Mouse (Mus musculus) lung, postnatal 0 days (tissue): ENCODE results near the gene Wfdc1. TPM values are rescaled to one million over a fixed set of nuclear protein-coding genes. Genes with fewer than 3 reads are reported as not detected.

Experiments
- ATAC-seq: fragments of 200-750 bp; cut with Nextera tagmentation; 2 replicates; pipeline ENCODE4 v1.8.0; 2017; ENCODE audit warnings: moderate library complexity
- DNase-seq: peaks from one replicate; pipeline ENCODE4 v3.0.0-alpha.2; 2016; ENCODE audit warnings: low spot score
- H3K27ac ChIP-seq: fragments of 300-500 bp; sonication (generic); 2 replicates; pipeline ENCODE4 v1.5.1; 2014; ENCODE audit warnings: antibody characterized with exemption, mild to moderate bottlenecking, low read length, mixed read lengths
- H3K27me3 ChIP-seq: fragments of 300-500 bp; sonication (generic); replicated peaks from 2 replicates; pipeline ENCODE4 v1.6.1; 2014; ENCODE audit warnings: low read length, mixed read lengths; ENCODE audit not compliant: insufficient read depth
- H3K36me3 ChIP-seq: fragments of 300-500 bp; sonication (generic); 2 replicates; pipeline ENCODE4 v1.6.1; 2014; ENCODE audit warnings: low read length, mixed read lengths; ENCODE audit not compliant: insufficient read depth
- H3K4me1 ChIP-seq: fragments of 300-500 bp; sonication (generic); 2 replicates; pipeline ENCODE4 v1.6.1; 2014; ENCODE audit warnings: antibody characterized with exemption, low read depth, low read length, mixed read lengths; ENCODE audit not compliant: insufficient read depth
- H3K4me2 ChIP-seq: fragments of 300-500 bp; sonication (generic); replicated peaks from 2 replicates; pipeline ENCODE4 v1.6.1; 2014; ENCODE audit warnings: low read depth, mild to moderate bottlenecking, low read length, moderate library complexity, mixed read lengths
- H3K4me3 ChIP-seq: fragments of 300-500 bp; sonication (generic); 2 replicates; pipeline ENCODE4 v1.5.1; 2014; ENCODE audit warnings: low read depth, low read length
- H3K9ac ChIP-seq: fragments of 300-500 bp; sonication (generic); replicated peaks from 2 replicates; pipeline ENCODE4 v1.6.1; 2014; ENCODE audit warnings: low read depth, mild to moderate bottlenecking
- H3K9me3 ChIP-seq: fragments of 300-500 bp; sonication (generic); 2 replicates; pipeline ENCODE4 v1.6.1; 2016; ENCODE audit warnings: low read length, mixed read lengths
- CTCF ChIP-seq: IDR thresholded peaks from 2 replicates; pipeline ENCODE4 v1.5.1; 2016; ENCODE audit warnings: antibody characterized with exemption, mild to moderate bottlenecking
- EP300 ChIP-seq: IDR thresholded peaks from 2 replicates; pipeline ENCODE4 v1.6.1; 2016; ENCODE audit warnings: antibody characterized with exemption, mild to moderate bottlenecking, control low read depth
- WGBS: fragments of 180-500 bp; shearing (Covaris S2); extraction: QIAGEN DNeasy Blood & Tissue Kit; methylation state at CpG from one replicate; pipeline ENCODE4 v1.1.7; 2014; 5-methylcytosine and 5-hydroxymethylcytosine counted together
- polyA plus RNA-seq: library from polyadenylated mRNA; unstranded; fragments of >200 nt; fragmentation: Nextera tagmentation; extraction: Ambion mirVana; gene quantifications from 2 replicates; pipeline ENCODE4 v1.2.1, GENCODE M21; 2015

Gene Wfdc1
- polyA plus RNA-seq, 1 experiment from 2014 or later = 164 TPM

DNA sequence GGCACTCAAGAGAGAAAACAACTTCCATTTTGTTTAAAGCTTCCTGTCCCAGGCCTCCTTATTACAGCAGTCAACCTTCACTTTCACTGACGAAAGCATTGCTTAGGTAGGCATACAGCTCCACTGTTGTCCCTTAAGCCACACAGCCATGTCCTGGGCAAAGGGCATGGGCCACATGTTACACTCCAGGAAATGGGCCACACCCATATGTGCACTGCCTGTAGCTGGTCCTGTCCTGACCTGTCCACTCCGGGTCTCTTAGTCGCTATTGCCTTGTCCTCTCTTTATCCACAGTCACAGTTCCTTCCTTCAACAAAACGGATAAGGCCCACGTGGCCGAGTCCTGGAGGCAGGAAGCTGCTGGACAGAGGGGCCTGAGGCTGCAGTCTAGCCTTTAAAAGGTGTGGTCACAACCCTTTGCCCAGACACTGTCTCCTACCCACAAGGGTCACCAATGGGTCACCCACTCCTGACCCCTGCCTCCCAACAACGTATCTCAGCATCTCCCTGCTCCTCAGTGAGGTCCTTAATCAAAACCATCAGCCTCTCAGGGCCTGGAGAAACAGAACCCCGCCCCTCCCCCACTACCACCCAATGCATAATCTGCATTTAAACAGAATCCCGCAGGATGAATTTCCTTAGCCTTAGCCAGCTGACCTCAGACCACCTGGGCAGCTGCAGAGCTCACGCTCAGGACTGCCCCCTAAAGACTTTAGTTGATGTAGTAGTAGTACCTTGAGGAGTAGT is 38.4 kb upstream of the Wfdc1 start:
- Histone ChIP-seq H3K9me3 (no peaks in the 10 kb centered on the region), H3K4me1 (no peaks in the 10 kb centered on the region), H3K27me3 (no peaks in the 10 kb centered on the region), H3K27ac (no peak overlapping the region), H3K36me3 (no peaks in the 10 kb centered on the region), H3K4me2 (no peak overlapping the region), H3K4me3 (no peak overlapping the region), H3K9ac (no peak overlapping the region)
- DNase-seq (no peak), ATAC-seq (peak; percentile 69)
- TF ChIP-seq EP300 (no peak), CTCF (no peak)
- WGBS = 30% methylated on average over 10 of the region's 10 CpGs

DNA sequence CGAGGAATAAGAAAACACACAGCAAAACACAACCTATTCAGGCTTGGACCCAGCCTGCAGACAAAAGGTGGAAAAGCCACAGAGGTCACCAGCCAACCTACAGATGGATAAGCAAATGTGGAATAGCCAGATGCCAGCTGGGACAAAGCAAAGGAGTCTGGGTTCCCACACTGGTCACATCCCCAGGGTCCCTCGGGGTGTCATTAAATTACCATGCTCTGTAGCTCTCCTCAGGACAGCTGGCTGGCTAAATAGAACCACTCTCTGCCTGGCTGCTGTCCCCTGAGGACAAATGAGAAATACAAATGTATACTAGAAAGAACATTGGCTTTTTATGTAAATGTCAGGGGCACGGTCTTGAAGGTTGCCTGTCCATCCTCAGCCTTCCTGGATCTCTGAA is 35.3 kb upstream of the Wfdc1 start:
- Histone ChIP-seq H3K4me2 (no peak overlapping the region), H3K4me1 (no peaks in the 10 kb centered on the region), H3K9me3 (no peaks in the 10 kb centered on the region), H3K9ac (no peak overlapping the region), H3K27me3 (no peaks in the 10 kb centered on the region), H3K27ac (no peak overlapping the region), H3K4me3 (no peak overlapping the region), H3K36me3 (no peaks in the 10 kb centered on the region)
- DNase-seq (no peak), ATAC-seq (no peak)
- 55% methylated on average over 3 of the region's 3 CpGs for WGBS
- TF ChIP-seq CTCF (no peak), EP300 (no peak)

DNA sequence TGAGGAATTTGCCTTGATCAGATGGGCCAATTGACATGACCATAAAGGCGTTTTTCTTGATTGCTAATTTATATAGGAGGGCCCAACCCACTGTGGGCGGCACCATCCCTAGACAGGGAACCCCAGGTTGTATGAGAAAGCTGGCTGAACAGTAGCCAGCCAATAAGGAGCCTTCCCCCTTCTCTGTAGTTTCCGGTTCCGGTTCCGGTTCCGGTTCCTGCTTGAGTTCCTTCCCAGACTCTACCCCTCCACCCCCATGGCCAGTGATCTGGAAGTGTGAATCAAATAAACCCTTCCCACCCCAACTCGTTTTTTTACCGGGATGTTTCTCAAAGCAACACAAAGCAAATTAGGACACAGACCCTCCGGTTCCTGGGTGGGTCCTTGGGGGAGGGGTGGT is 33.9 kb upstream of the Wfdc1 start:
- Histone ChIP-seq H3K4me1 (no peaks in the 10 kb centered on the region), H3K9me3 (no peaks in the 10 kb centered on the region), H3K4me3 (no peak overlapping the region), H3K27ac (no peak overlapping the region), H3K9ac (no peak overlapping the region), H3K4me2 (no peak overlapping the region), H3K27me3 (no peaks in the 10 kb centered on the region), H3K36me3 (no peaks in the 10 kb centered on the region)
- no peak for TF ChIP-seq CTCF
- no peak for TF ChIP-seq EP300
- WGBS = 83% methylated on average over 9 of the region's 9 CpGs
- ATAC-seq = no peak
- DNase-seq = no peak

DNA sequence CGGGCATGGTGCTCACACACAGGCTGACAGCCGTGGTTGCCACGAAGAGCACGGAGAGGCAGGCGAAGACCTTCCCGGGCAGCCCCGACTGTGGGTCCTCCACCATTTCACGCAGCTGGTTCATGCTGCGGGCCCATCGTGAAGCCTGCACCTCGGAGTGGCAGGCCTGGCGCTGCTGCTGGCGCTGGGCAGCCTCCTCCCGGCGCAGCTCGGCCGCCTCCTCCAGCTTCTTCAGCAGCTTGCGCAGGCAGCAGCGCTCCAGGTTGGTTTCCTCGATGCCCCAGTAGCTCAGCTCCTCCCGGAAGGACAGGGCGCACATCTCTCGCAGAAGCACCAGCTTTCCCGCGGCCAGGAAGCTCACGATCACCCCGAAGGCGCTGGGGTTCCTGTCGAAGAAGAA is 33.3 kb upstream of the Wfdc1 start:
- Histone ChIP-seq H3K4me3 (no peak overlapping the region), H3K27ac (no peak overlapping the region), H3K9me3 (no peaks in the 10 kb centered on the region), H3K36me3 (no peaks in the 10 kb centered on the region), H3K27me3 (no peaks in the 10 kb centered on the region), H3K4me1 (no peaks in the 10 kb centered on the region), H3K4me2 (no peak overlapping the region), H3K9ac (no peak overlapping the region)
- TF ChIP-seq EP300 = no peak
- TF ChIP-seq CTCF = no peak
- no peak for ATAC-seq
- 50% methylated on average over 29 of the region's 29 CpGs for WGBS
- DNase-seq = no peak

DNA sequence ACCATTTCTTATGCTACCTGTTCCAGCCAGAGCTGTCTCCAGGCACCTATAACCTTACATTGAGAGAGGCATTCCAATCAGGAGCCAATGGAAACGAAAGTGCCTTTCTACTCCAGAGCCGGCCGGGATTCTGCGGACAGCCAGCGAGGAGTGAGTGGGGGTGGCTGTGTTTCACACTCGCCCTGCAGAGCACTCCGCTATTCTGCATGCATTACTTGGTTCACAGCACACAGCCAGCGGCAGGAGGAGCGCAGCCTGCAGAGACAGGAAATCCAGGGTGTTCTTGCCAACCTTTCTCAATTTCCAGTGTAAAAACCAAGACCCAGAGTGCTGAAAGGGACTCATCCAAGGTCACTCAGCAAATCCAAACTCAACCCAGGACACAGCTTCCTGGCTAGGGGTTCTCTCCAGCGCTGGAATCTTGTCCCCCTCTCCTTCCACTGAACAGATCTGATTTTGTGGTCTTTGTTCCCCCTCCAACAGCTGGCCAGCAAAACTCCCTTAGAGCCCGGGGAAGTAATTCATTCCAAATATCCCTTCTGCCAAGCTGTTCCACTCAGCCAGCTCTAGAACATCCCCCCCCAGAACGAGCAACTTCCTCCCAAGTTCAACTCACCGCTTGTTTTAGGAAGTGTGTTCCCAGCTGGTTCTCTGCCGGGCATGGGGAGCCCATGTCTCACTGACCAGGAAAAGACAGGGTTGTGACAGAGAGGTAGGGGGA is 31.4 kb upstream of the Wfdc1 start:
- Histone ChIP-seq H3K4me2 (0 out of 2 replicates have a peak overlapping the region, but pooled peaks have one; percentile 15), H3K36me3 (no peaks in the 10 kb centered on the region), H3K4me3 (no peak overlapping the region), H3K4me1 (no peaks in the 10 kb centered on the region), H3K27ac (no peak overlapping the region), H3K27me3 (no peaks in the 10 kb centered on the region), H3K9me3 (no peaks in the 10 kb centered on the region), H3K9ac (no peak overlapping the region)
- no peak; the same call in 1 of the 2 replicates for ATAC-seq
- 20% methylated on average over 14 of the region's 14 CpGs for WGBS
- TF ChIP-seq CTCF (no peak), EP300 (no peak)
- no peak for DNase-seq

DNA sequence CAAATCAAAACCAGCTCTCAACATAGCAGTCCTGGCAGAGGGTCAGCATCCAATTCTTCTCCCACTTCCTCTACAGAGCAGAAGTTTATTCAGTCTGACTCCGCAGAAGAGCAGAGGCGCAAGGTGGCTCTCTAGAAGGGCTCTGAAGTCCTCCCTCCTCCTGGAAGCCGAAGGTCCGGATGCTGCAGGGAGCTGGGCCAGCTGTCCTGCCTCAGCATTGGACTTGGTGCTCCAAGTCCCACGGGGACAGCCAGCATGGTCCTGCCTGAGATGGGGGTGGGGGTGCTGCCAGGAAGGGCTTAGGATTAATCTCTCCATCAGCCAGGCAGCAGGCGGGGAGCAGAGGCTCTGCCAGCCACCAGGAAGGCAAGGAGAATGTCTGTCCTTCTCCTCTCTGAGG is 30.8 kb upstream of the Wfdc1 start, which contains the start of gene Kcng4:
Gene Kcng4 (minus strand): TSS at position 303 of the 400 bp plus-strand sequence.
- Histone ChIP-seq H3K9ac (no peak within 1 kb of the TSS), H3K4me1 (no peaks in the 10 kb centered on the region), H3K27me3 (no peaks in the 10 kb centered on the region), H3K4me3 (no peak within 1 kb of the TSS), H3K27ac (no peak within 1 kb of the TSS), H3K36me3 (no peaks in the 10 kb centered on the region), H3K4me2 (0 out of 2 replicates have a peak within 1 kb of the TSS, but pooled peaks have one; percentile 15), H3K9me3 (no peaks in the 10 kb centered on the region)
- ATAC-seq (no peak; the same call in 1 of the 2 replicates), DNase-seq (peak; percentile 9)
- no peak for TF ChIP-seq CTCF
- no peak for TF ChIP-seq EP300
- WGBS = 24% methylated on average over 6 of the region's 6 CpGs
